Mouse (Mus musculus) heart, postnatal 0 days (tissue): ENCODE results near the gene Nomo1.

Experiments used
- CTCF ChIP-seq: IDR thresholded peaks from 2 replicates; pipeline ENCODE4 v1.5.1; 2016; ENCODE audit warnings: antibody characterized with exemption, control low read depth, low read depth
- EP300 ChIP-seq: IDR thresholded peaks from 2 replicates; pipeline ENCODE4 v1.6.1; 2016; ENCODE audit warnings: antibody characterized with exemption, low read depth

GRCm38 (mm10) chr7:46058882-46059281 is 25.4 kb downstream of the Nomo1 start:
- TF ChIP-seq CTCF (no peak), EP300 (no peak)
